Mouse (Mus musculus) ES-E14 (cell line): Measurements from ENCODE around the gene Tff3. TPM values are rescaled to one million over a fixed set of nuclear protein-coding genes. Genes with fewer than 3 reads are reported as not detected.

Experiments
- DNase-seq: peaks from one replicate; pipeline ENCODE4 v3.0.0-alpha.2; 2013; ENCODE audit warnings: low read depth, low spot score
- H3K27ac ChIP-seq: 2 replicates; pipeline ENCODE4 v1.5.1; 2012; ENCODE audit warnings: low read depth, mild to moderate bottlenecking, low read length, moderate library complexity, mixed read lengths; ENCODE audit not compliant: poor library complexity, insufficient read depth, severe bottlenecking
- H3K36me3 ChIP-seq: 2 replicates; pipeline ENCODE4 v1.6.1; 2012; ENCODE audit warnings: mild to moderate bottlenecking, low read length, moderate library complexity, mixed read lengths; ENCODE audit not compliant: control insufficient read depth, poor library complexity, insufficient read depth, severe bottlenecking
- H3K4me1 ChIP-seq, 2 experiments: fragments of 150-350 bp in 1 of 2; sonication (generic) in 1 of 2; 2 replicates each; pipeline ENCODE4 v1.6.1; 2012; ENCODE audit warnings: low read length in 2 of 2, mild to moderate bottlenecking in 1 of 2, mixed read lengths in 1 of 2; ENCODE audit not compliant: control insufficient read depth in 2 of 2, insufficient read depth in 2 of 2, poor library complexity in 1 of 2
- H3K4me3 ChIP-seq, 2 experiments: fragments of 150-350 bp in 1 of 2; sonication (generic) in 1 of 2; 2 replicates each; pipeline ENCODE4 v1.5.1; 2012; ENCODE audit warnings: low read length in 2 of 2, low read depth in 1 of 2, mild to moderate bottlenecking in 1 of 2, mixed read lengths in 1 of 2; ENCODE audit not compliant: insufficient read depth in 1 of 2, poor library complexity in 1 of 2, severe bottlenecking in 1 of 2
- H3K9ac ChIP-seq: 2 replicates; pipeline ENCODE4 v1.6.1; 2012; ENCODE audit warnings: low read depth, mild to moderate bottlenecking, low read length, mixed read lengths; ENCODE audit not compliant: poor library complexity, insufficient read depth, severe bottlenecking
- H3K9me3 ChIP-seq: fragments of 150-350 bp; sonication (generic); 2 replicates; pipeline ENCODE4 v1.6.1; 2012; ENCODE audit warnings: low read depth, mild to moderate bottlenecking, low read length; ENCODE audit not compliant: control insufficient read depth, insufficient read depth
- CHD2 ChIP-seq: IDR thresholded peaks from 2 replicates; pipeline ENCODE4 v1.6.1; 2014; ENCODE audit warnings: mild to moderate bottlenecking, low read depth, low read length, inconsistent platforms
- HCFC1 ChIP-seq: IDR thresholded peaks from 2 replicates; pipeline ENCODE4 v1.6.1; 2012; ENCODE audit warnings: low read length, inconsistent platforms, borderline replicate concordance; ENCODE audit not compliant: insufficient read depth
- MAFK ChIP-seq: IDR thresholded peaks from 2 replicates; pipeline ENCODE4 v1.6.1; 2014; ENCODE audit warnings: mild to moderate bottlenecking, low read depth, low read length, inconsistent platforms; ENCODE audit not compliant: insufficient read depth
- ZC3H11A ChIP-seq: IDR thresholded peaks from 2 replicates; pipeline ENCODE4 v1.6.1; 2012; ENCODE audit warnings: low read depth, mild to moderate bottlenecking, inconsistent platforms, low read length, borderline replicate concordance
- ZNF384 ChIP-seq: IDR thresholded peaks from 2 replicates; pipeline ENCODE4 v1.6.1; 2012; ENCODE audit warnings: low read depth, low read length, inconsistent platforms
- in situ Hi-C, 2 experiments: fragments of 600-800 bp; cut with MboI; formaldehyde crosslinking; loops; one replicate each; pipeline ENCODE4 v1.15.1; 2025; ENCODE audit warnings: low sequenced_read_pairs in 2 of 2, inconsistent platforms in 1 of 2; ENCODE audit not compliant: unreplicated experiment in 2 of 2
- total RNA-seq: library from RNA; depleted of rRNA; stranded (reverse); fragments of 300-350 nt; gene quantifications from 2 replicates; pipeline ENCODE4 v1.2.3, GENCODE M21; 2012; rRNA removed

Tff3 gene
- total RNA-seq, result not detected in 2 replicates

GRCm38 (mm10) chr17:31129452-31129851 is at the start of gene Tff3:
Gene Tff3 (minus strand): TSS chr17:31129646.
- DNase-seq, result no peak
- Histone ChIP-seq H3K4me1 (peaks cover 0 to 11% of the 10 kb centered on the region in 2 experiments; a peak in 2 of 4 replicates), H3K9ac (no peak within 1 kb of the TSS), H3K4me3 (no peak within 1 kb of the TSS), H3K9me3 (no peaks in the 10 kb centered on the region), H3K36me3 (no peaks in the 10 kb centered on the region), H3K27ac (no peak within 1 kb of the TSS)
- in situ Hi-C loops, result no loop called here
- TF ChIP-seq MAFK (no peak), ZNF384 (no peak)

- no peaks in the 10 kb centered on the region for H3K4me1 ChIP-seq
- no peak overlapping the region for H3K4me3 ChIP-seq
- no peak overlapping the region for H3K9ac ChIP-seq
- H3K36me3 ChIP-seq, result no peaks in the 10 kb centered on the region
- no peak for DNase-seq
- H3K9me3 ChIP-seq, result no peaks in the 10 kb centered on the region
- no peak overlapping the region for H3K27ac ChIP-seq
- TF ChIP-seq ZNF384 (no peak), CHD2 (no peak), ZC3H11A (no peak), MAFK (no peak), HCFC1 (no peak)
- in situ Hi-C loops, result no loop called here
Measured at GRCm38 (mm10) chr17:31176321-31176720, 46.9 kb upstream of the Tff3 start.

- H3K4me3 ChIP-seq, result no peak overlapping the region
- no peaks in the 10 kb centered on the region for H3K36me3 ChIP-seq
- H3K4me1 ChIP-seq, result no peaks in the 10 kb centered on the region
- no peak for DNase-seq
- no peak overlapping the region for H3K9ac ChIP-seq
- TF ChIP-seq ZNF384 (no peak), HCFC1 (no peak), MAFK (no peak), CHD2 (no peak), ZC3H11A (no peak)
- no peaks in the 10 kb centered on the region for H3K9me3 ChIP-seq
- no peak overlapping the region for H3K27ac ChIP-seq
- in situ Hi-C loops, result no loop called here
Measured at GRCm38 (mm10) chr17:31169796-31170195, 40.4 kb upstream of the Tff3 start.

- Histone ChIP-seq H3K4me1 (no peaks in the 10 kb centered on the region), H3K36me3 (no peaks in the 10 kb centered on the region), H3K9ac (no peak within 1 kb of the TSS), H3K27ac (no peak within 1 kb of the TSS), H3K4me3 (no peak within 1 kb of the TSS), H3K9me3 (no peaks in the 10 kb centered on the region)
- TF ChIP-seq CHD2 (no peak), ZNF384 (no peak), ZC3H11A (no peak), HCFC1 (no peak), MAFK (no peak)
- DNase-seq, result no peak
- in situ Hi-C loops, result no loop called here
Measured at GRCm38 (mm10) chr17:31165127-31165526, 35.7 kb upstream of the Tff3 start, which contains the start of gene Tff1. Gene Tff1 (minus strand): TSS chr17:31165277.

GRCm38 (mm10) chr17:31163821-31164220 is 34.4 kb upstream of the Tff3 start:
- Histone ChIP-seq H3K36me3 (no peaks in the 10 kb centered on the region), H3K4me1 (no peaks in the 10 kb centered on the region), H3K27ac (no peak overlapping the region), H3K4me3 (no peak overlapping the region), H3K9me3 (no peaks in the 10 kb centered on the region), H3K9ac (no peak overlapping the region)
- TF ChIP-seq MAFK, result no peak
- no peak for TF ChIP-seq CHD2
- TF ChIP-seq HCFC1, result no peak
- no peak for TF ChIP-seq ZNF384
- no peak for TF ChIP-seq ZC3H11A
- DNase-seq, result no peak
- in situ Hi-C loops, result no loop called here
